22 mouse cellular contexts compared by ENCODE assay signal in the genomic region with DNA sequence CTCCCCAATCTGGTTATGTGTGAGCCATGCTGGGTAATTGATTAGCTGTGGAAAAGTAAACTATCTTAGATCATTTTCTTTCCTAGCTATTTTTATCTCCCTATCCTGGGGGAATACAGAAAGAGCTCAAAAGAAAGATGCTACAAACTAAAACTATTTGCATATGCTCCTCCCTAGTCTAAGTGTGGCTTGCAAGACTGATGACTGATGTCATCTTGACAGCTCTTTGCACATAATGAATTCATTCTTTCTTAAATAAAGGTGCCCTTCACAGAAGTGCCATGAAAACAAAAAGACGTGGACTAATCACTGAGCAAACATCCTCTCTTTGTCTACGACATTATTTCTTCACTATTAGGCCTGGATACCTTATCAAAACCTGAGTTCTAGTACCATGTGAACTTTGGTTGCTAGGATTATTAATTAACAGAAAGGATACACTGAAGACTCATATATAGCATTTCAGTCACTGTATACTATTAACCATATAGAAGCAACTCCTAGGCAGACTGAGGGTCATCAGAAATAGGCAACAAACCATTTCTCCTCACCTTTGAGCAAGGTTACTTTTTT.
DNase-seq lines count a peak whose midpoint lies in the region; ATAC-seq and TF ChIP-seq lines count a peak whose summit lies in the region.
"Had no signal": no experiment of that assay in that cellular context is flagged by ENCODE, and none has a peak within 500 bp of the region (broad histone marks: within the 10 kb centered on the region; RNA-seq: fewer than 3 reads in every experiment).

No protein-coding gene starts in this region.

- H3K27ac ChIP-seq in embryonic facial prominence, embryonic 14.5 days (replicated peaks; ENCODE audit: low read depth, low read length) = peak overlapping the region; percentile 28; the same call in 1 of the 2 replicates
- no peak overlapping the region for H3K27ac ChIP-seq in embryonic facial prominence, embryonic 10.5 days (replicated peaks)
- peak overlapping the region; percentile 72 for H3K27ac ChIP-seq in lung, embryonic 15.5 days
- no peak overlapping the region for H3K27ac ChIP-seq in hindbrain, postnatal 0 days
- H3K27ac ChIP-seq: forebrain, embryonic 10.5 days; hindbrain, embryonic 15.5 days; macrophage had no signal

- DNase-seq in embryonic facial prominence, embryonic 14.5 days (ENCODE audit: low spot score) = no peak
- DNase-seq in embryonic facial prominence, embryonic 10.5 days (ENCODE audit: low spot score) = no peak
- DNase-seq in lung, postnatal 25 days (ENCODE audit: low spot score) = no peak
- no peak for DNase-seq in hindbrain, postnatal 0 days (ENCODE audit: low spot score)
- DNase-seq in heart, adult 9 months (ENCODE audit: low spot score in 2 of 2) = no peak
- DNase-seq: adrenal gland, adult 8-10 months; cerebellum, postnatal 10 days; gastrocnemius, postnatal 14 days; heart, postnatal 36 days; kidney, adult 9 months; left cerebral cortex, postnatal 4 days; liver; retina, postnatal 1 day had no signal

- no peaks in the 10 kb centered on the region for H3K36me3 ChIP-seq in embryonic facial prominence, embryonic 14.5 days (ENCODE audit: control insufficient read depth, insufficient read depth, low read length)
- H3K36me3 ChIP-seq in embryonic facial prominence, embryonic 10.5 days (replicated peaks) = no peaks in the 10 kb centered on the region
- no peaks in the 10 kb centered on the region for H3K36me3 ChIP-seq in lung, embryonic 15.5 days
- H3K36me3 ChIP-seq in myocyte (ENCODE audit: control insufficient read depth, insufficient read depth) = no peaks in the 10 kb centered on the region
- H3K36me3 ChIP-seq in hindbrain, postnatal 0 days (ENCODE audit: insufficient read depth, low read length) = no peaks in the 10 kb centered on the region
- H3K36me3 ChIP-seq: embryonic facial prominence, embryonic 13.5 days; forebrain, embryonic 10.5 days had no signal

- H3K4me3 ChIP-seq in embryonic facial prominence, embryonic 14.5 days (ENCODE audit: low read depth, low read length) = no peak overlapping the region
- H3K4me3 ChIP-seq in embryonic facial prominence, embryonic 10.5 days = no peak overlapping the region
- H3K4me3 ChIP-seq in lung, embryonic 15.5 days = no peak overlapping the region
- H3K4me3 ChIP-seq in myocyte = no peak overlapping the region
- no peak overlapping the region for H3K4me3 ChIP-seq in hindbrain, postnatal 0 days (ENCODE audit: low read length)
- H3K4me3 ChIP-seq: embryonic facial prominence, embryonic 13.5 days; forebrain, embryonic 10.5 days; hindbrain, embryonic 15.5 days had no signal

- H3K9me3 ChIP-seq in embryonic facial prominence, embryonic 14.5 days (ENCODE audit: control insufficient read depth, low read length) = no peaks in the 10 kb centered on the region
- H3K9me3 ChIP-seq in embryonic facial prominence, embryonic 10.5 days = no peaks in the 10 kb centered on the region
- no peaks in the 10 kb centered on the region for H3K9me3 ChIP-seq in lung, embryonic 15.5 days
- H3K9me3 ChIP-seq in hindbrain, postnatal 0 days (ENCODE audit: low read length) = no peaks in the 10 kb centered on the region
- H3K9me3 ChIP-seq: embryonic facial prominence, embryonic 13.5 days; forebrain, embryonic 10.5 days; hindbrain, embryonic 15.5 days had no signal

- no peak for TF ChIP-seq POLR2A in myocyte (IDR thresholded peaks at IDR 0.05; ENCODE audit: insufficient read length, low read depth)

- no peaks in the 10 kb centered on the region for H3K27me3 ChIP-seq in embryonic facial prominence, embryonic 14.5 days (replicated peaks; ENCODE audit: control insufficient read depth, insufficient read depth, low read length)
- H3K27me3 ChIP-seq in embryonic facial prominence, embryonic 10.5 days (replicated peaks; ENCODE audit: low read depth, poor library complexity, severe bottlenecking) = no peaks in the 10 kb centered on the region
- no peaks in the 10 kb centered on the region for H3K27me3 ChIP-seq in lung, embryonic 15.5 days
- no peaks in the 10 kb centered on the region for H3K27me3 ChIP-seq in myocyte (ENCODE audit: control insufficient read depth, insufficient read depth, insufficient read length)
- H3K27me3 ChIP-seq in hindbrain, postnatal 0 days (ENCODE audit: insufficient read depth, low read length) = no peaks in the 10 kb centered on the region
- H3K27me3 ChIP-seq: embryonic facial prominence, embryonic 13.5 days; hindbrain, embryonic 15.5 days; Patski had no signal

- 58% methylated on average over 2 of the region's 2 CpGs for WGBS in embryonic facial prominence, embryonic 14.5 days
- 68% methylated on average over 2 of the region's 2 CpGs for WGBS in embryonic facial prominence, embryonic 10.5 days
- 28% methylated on average over 2 of the region's 2 CpGs for WGBS in lung, embryonic 15.5 days
- 65% methylated on average over 2 of the region's 2 CpGs for WGBS in hindbrain, postnatal 0 days

- H3K4me1 ChIP-seq in embryonic facial prominence, embryonic 14.5 days (ENCODE audit: control insufficient read depth, insufficient read depth, low read length) = 0 out of 2 replicates have a peak, but pooled peaks cover 5% of the 10 kb centered on the region
- H3K4me1 ChIP-seq in embryonic facial prominence, embryonic 10.5 days = no peaks in the 10 kb centered on the region
- peaks cover 26% of the 10 kb centered on the region for H3K4me1 ChIP-seq in lung, embryonic 15.5 days
- H3K4me1 ChIP-seq in hindbrain, postnatal 0 days (ENCODE audit: insufficient read depth, low read length) = no peaks in the 10 kb centered on the region
- H3K4me1 ChIP-seq: hindbrain, embryonic 15.5 days had no signal

- H3K9ac ChIP-seq in embryonic facial prominence, embryonic 14.5 days (ENCODE audit: low read depth, low read length) = no peak overlapping the region
- H3K9ac ChIP-seq in lung, embryonic 15.5 days = no peak overlapping the region
- no peak overlapping the region for H3K9ac ChIP-seq in hindbrain, postnatal 0 days (replicated peaks; ENCODE audit: low read length)
- H3K9ac ChIP-seq: embryonic facial prominence, embryonic 13.5 days; hindbrain, embryonic 15.5 days had no signal

- no peaks in the 10 kb centered on the region for H3K79me2 ChIP-seq in myocyte (ENCODE audit: control insufficient read depth, insufficient read depth)

- ATAC-seq in embryonic facial prominence, embryonic 14.5 days (ENCODE audit: low read depth) = no peak
- ATAC-seq in lung, embryonic 15.5 days (ENCODE audit: borderline replicate concordance, extremely low read depth, low FRiP score, low TSS enrichment) = no peak
- ATAC-seq in hindbrain, postnatal 0 days = no peak
- ATAC-seq in megakaryocyte-erythroid progenitor cell, adult 5-6 weeks (replicated peaks; ENCODE audit: low FRiP score, low TSS enrichment, poor library complexity, severe bottlenecking) = no peak

- no peak overlapping the region for H3ac ChIP-seq in myocyte (ENCODE audit: control insufficient read depth, insufficient read length)

- no peak overlapping the region for H3K4me2 ChIP-seq in embryonic facial prominence, embryonic 14.5 days (ENCODE audit: low read depth, low read length)
- H3K4me2 ChIP-seq in lung, embryonic 15.5 days = no peak overlapping the region
- peak overlapping the region; percentile 52 for H3K4me2 ChIP-seq in myocyte (ENCODE audit: low read depth)
- H3K4me2 ChIP-seq in hindbrain, postnatal 0 days (ENCODE audit: low read depth, low read length) = no peak overlapping the region
- H3K4me2 ChIP-seq: embryonic facial prominence, embryonic 13.5 days; hindbrain, embryonic 15.5 days; midbrain, embryonic 11.5 days had no signal

- TF ChIP-seq CTCF in hindbrain, postnatal 0 days (IDR thresholded peaks at IDR 0.05; ENCODE audit: low read depth) = no peak

TF ChIP-seq in myocyte, 11 proteins besides CTCF, POLR2A, EP300 and RAD21:
- TF ChIP-seq TCF12 (IDR thresholded peaks at IDR 0.05; ENCODE audit: insufficient read depth, poor library complexity, severe bottlenecking) (no peak), POLR2AphosphoS2 (IDR thresholded peaks at IDR 0.05; ENCODE audit: insufficient read length, low read depth) (no peak), SRF (IDR thresholded peaks at IDR 0.05; ENCODE audit: control insufficient read depth, insufficient read length, low read depth) (no peak), USF1 (IDR thresholded peaks at IDR 0.05; ENCODE audit: low read depth) (no peak), MYOD1 (IDR thresholded peaks at IDR 0.05; ENCODE audit: control insufficient read depth in 1 of 3, insufficient read length in 2 of 3, low read depth in 2 of 3) (no peak), REST (IDR thresholded peaks at IDR 0.05; ENCODE audit: insufficient read depth, insufficient read length) (no peak), MYOG (IDR thresholded peaks at IDR 0.05; ENCODE audit: control insufficient read depth in 1 of 3, insufficient read depth in 1 of 3, insufficient read length in 2 of 3, low read depth in 2 of 3) (no peak), E2F4 (IDR thresholded peaks at IDR 0.05; ENCODE audit: insufficient read depth) (no peak), TCF3 (IDR thresholded peaks at IDR 0.05; ENCODE audit: insufficient read length, low read depth) (no peak), CEBPB (IDR thresholded peaks at IDR 0.05; ENCODE audit: insufficient read depth, poor library complexity, severe bottlenecking) (no peak), MAX (IDR thresholded peaks at IDR 0.05; ENCODE audit: low read depth) (no peak)

Comparison
In these comparisons a context has a peak if more than half of its experiments do, and no peak if none do; other contexts are left out.
1. H3K27ac ChIP-seq: peak in embryonic facial prominence, embryonic 14.5 days (single experiment) and lung, embryonic 15.5 days (single experiment); none in embryonic facial prominence, embryonic 10.5 days (single experiment) and hindbrain, postnatal 0 days (single experiment).